In the genomic region with DNA sequence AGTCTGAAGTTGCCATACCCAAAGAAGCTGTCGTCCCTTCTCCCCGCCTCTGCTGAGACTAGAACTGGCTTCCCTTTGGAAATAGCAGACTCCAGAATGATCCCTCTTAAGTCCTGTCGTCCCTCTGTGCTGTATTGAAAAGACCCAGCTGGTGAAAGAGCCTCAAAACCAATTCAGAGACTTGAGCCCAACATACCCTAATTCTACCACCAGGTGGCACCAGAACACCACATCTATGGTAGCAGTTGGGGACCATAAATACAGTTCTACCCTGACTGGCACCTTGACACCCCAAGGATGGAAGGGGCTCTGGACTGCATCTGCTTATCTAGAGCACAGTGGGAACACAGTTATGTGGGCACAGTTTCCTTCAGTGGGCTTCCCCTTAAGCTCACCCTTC, we compare ENCODE assay signal across 8 mouse cellular contexts. TPM values are rescaled to one million over a fixed set of nuclear protein-coding genes. Genes with fewer than 3 reads are reported as not detected.
A peak's percentile ranks its signal among the peaks of the same experiment; 100 is the strongest.
DNase-seq lines count a peak whose midpoint lies in the region; ATAC-seq and TF ChIP-seq lines count a peak whose summit lies in the region.

No protein-coding gene starts in this region.

- no peak overlapping the region for H3K4me2 ChIP-seq in kidney, postnatal 0 days (ENCODE audit: low read length)
- no peak overlapping the region for H3K4me2 ChIP-seq in liver, embryonic 13.5 days
- no peak overlapping the region for H3K4me2 ChIP-seq in neural tube, embryonic 13.5 days

- H3K27ac ChIP-seq in heart, embryonic 10.5 days, result no peak overlapping the region
- no peak overlapping the region for H3K27ac ChIP-seq in kidney, postnatal 0 days
- no peak overlapping the region for H3K27ac ChIP-seq in liver, embryonic 13.5 days
- no peak overlapping the region for H3K27ac ChIP-seq in neural tube, embryonic 13.5 days (replicated peaks)

- no peak overlapping the region for H3K9ac ChIP-seq in kidney, postnatal 0 days (ENCODE audit: low read depth, low read length)
- no peak overlapping the region for H3K9ac ChIP-seq in liver, embryonic 13.5 days
- no peak overlapping the region for H3K9ac ChIP-seq in neural tube, embryonic 13.5 days

- H3K4me1 ChIP-seq in heart, embryonic 10.5 days, result no peaks in the 10 kb centered on the region
- H3K4me1 ChIP-seq in kidney, postnatal 0 days (replicated peaks; ENCODE audit: insufficient read depth, low read length), result no peaks in the 10 kb centered on the region
- peaks cover 16% of the 10 kb centered on the region for H3K4me1 ChIP-seq in liver, embryonic 13.5 days (replicated peaks)
- no peaks in the 10 kb centered on the region for H3K4me1 ChIP-seq in neural tube, embryonic 13.5 days (replicated peaks)

- WGBS in heart, embryonic 10.5 days, result 0% methylated on average over 3 of the region's 3 CpGs
- whole genome bisulfite sequencing in kidney, postnatal 0 days, result 1% methylated on average over 3 of the region's 3 CpGs
- WGBS in liver, embryonic 13.5 days (ENCODE audit: insufficient replicate concordance), result 3% methylated on average over 3 of the region's 3 CpGs
- 8% methylated on average over 3 of the region's 3 CpGs for WGBS in neural tube, embryonic 13.5 days

- H3K79me2 ChIP-seq in C2C12 (ENCODE audit: control insufficient read depth, insufficient read depth), result no peaks in the 10 kb centered on the region

- no peaks in the 10 kb centered on the region for H3K36me3 ChIP-seq in C2C12 (ENCODE audit: control insufficient read depth, insufficient read depth)
- no peaks in the 10 kb centered on the region for H3K36me3 ChIP-seq in heart, embryonic 10.5 days
- H3K36me3 ChIP-seq in kidney, postnatal 0 days (ENCODE audit: insufficient read depth, low read length), result no peaks in the 10 kb centered on the region
- no peaks in the 10 kb centered on the region for H3K36me3 ChIP-seq in liver, embryonic 13.5 days
- H3K36me3 ChIP-seq in neural tube, embryonic 13.5 days, result peaks cover 25% of the 10 kb centered on the region

- no peak overlapping the region for H3K4me3 ChIP-seq in C2C12 (ENCODE audit: insufficient read depth, poor library complexity, severe bottlenecking)
- H3K4me3 ChIP-seq in heart, embryonic 10.5 days, result no peak overlapping the region
- no peak overlapping the region for H3K4me3 ChIP-seq in kidney, postnatal 0 days (replicated peaks; ENCODE audit: low read depth, low read length)
- H3K4me3 ChIP-seq in liver, embryonic 13.5 days (replicated peaks), result no peak overlapping the region
- no peak overlapping the region for H3K4me3 ChIP-seq in neural tube, embryonic 13.5 days

- no peak overlapping the region for H3ac ChIP-seq in C2C12 (ENCODE audit: control insufficient read depth, insufficient read length, low read depth)

- H3K79me3 ChIP-seq in C2C12 (ENCODE audit: low read depth), result no peaks in the 10 kb centered on the region

- peak; percentile 54 for TF ChIP-seq CTCF in C2C12 (IDR thresholded peaks at IDR 0.05; ENCODE audit: control insufficient read depth, insufficient read depth, insufficient read length)
- peak; percentile 98 for TF ChIP-seq CTCF in kidney, postnatal 0 days (IDR thresholded peaks at IDR 0.05; ENCODE audit: low read depth)

- DNase-seq in T-cell, adult 2 months (ENCODE audit: low spot score), result peak; percentile 43
- peak; percentile 93 for DNase-seq in embryo, embryonic 10.5 days (ENCODE audit: low spot score)
- DNase-seq in heart, embryonic 10.5 days (ENCODE audit: low spot score), result peak; percentile 84
- DNase-seq in kidney, postnatal 0 days (ENCODE audit: low spot score), result peak; percentile 93
- peak; percentile 28 for DNase-seq in liver, embryonic 13.5 days
- peak; percentile 75 for DNase-seq in thymus, postnatal 0 days (ENCODE audit: low spot score)

- ATAC-seq in kidney, postnatal 0 days (replicated peaks; ENCODE audit: low FRiP score, low read depth), result no peak
- no peak for ATAC-seq in liver, embryonic 13.5 days (ENCODE audit: low read depth)
- ATAC-seq in neural tube, embryonic 13.5 days (ENCODE audit: low read depth), result peak; percentile 38; the same call in 1 of the 2 replicates

- peaks cover 10% of the 10 kb centered on the region for H3K27me3 ChIP-seq in C2C12 (ENCODE audit: control insufficient read depth, insufficient read depth, insufficient read length)
- peaks cover 69% of the 10 kb centered on the region for H3K27me3 ChIP-seq in heart, embryonic 10.5 days (ENCODE audit: insufficient read depth, poor library complexity, severe bottlenecking)
- no peaks in the 10 kb centered on the region for H3K27me3 ChIP-seq in kidney, postnatal 0 days (ENCODE audit: insufficient read depth, low read length)
- H3K27me3 ChIP-seq in liver, embryonic 13.5 days, result peaks cover 37% of the 10 kb centered on the region
- H3K27me3 ChIP-seq in neural tube, embryonic 13.5 days, result peaks cover 21% of the 10 kb centered on the region

- no peaks in the 10 kb centered on the region for H3K9me3 ChIP-seq in heart, embryonic 10.5 days
- no peaks in the 10 kb centered on the region for H3K9me3 ChIP-seq in kidney, postnatal 0 days (replicated peaks; ENCODE audit: low read length)
- no peaks in the 10 kb centered on the region for H3K9me3 ChIP-seq in liver, embryonic 13.5 days (replicated peaks)
- H3K9me3 ChIP-seq in neural tube, embryonic 13.5 days, result no peaks in the 10 kb centered on the region

TF ChIP-seq in C2C12, 6 proteins besides CTCF, POLR2A, EP300 and RAD21:
- TF ChIP-seq FOSL1 (IDR thresholded peaks at IDR 0.05; ENCODE audit: insufficient read depth, low read length, poor library complexity, severe bottlenecking) (no peak), MAX (IDR thresholded peaks at IDR 0.05) (no peak), CEBPB (IDR thresholded peaks at IDR 0.05; ENCODE audit: low read depth) (no peak), MYOG (IDR thresholded peaks at IDR 0.05; ENCODE audit: control insufficient read depth, extremely low read depth, insufficient read length) (no peak), MYOD1 (IDR thresholded peaks at IDR 0.05; ENCODE audit: control insufficient read depth, insufficient read length, low read depth) (no peak), USF1 (IDR thresholded peaks at IDR 0.05; ENCODE audit: low read depth) (no peak)
TF ChIP-seq in C2C12: peak in this region for 0.

RNA-seq across cellular contexts. Expression of a gene that starts 7.6 kb away (rescaled TPM):
- polyA plus RNA-seq in C2C12 (2012; fragmentation: generic; extraction: Trizol), result 0.07 TPM
- polyA plus RNA-seq in heart, embryonic 10.5 days (2016; fragmentation: Nextera tagmentation; extraction: Ambion mirVana), result 0.06 and 0.18 TPM in 2 replicates
- polyA plus RNA-seq in kidney, postnatal 0 days (2015; fragmentation: Nextera tagmentation; extraction: Ambion mirVana), result 0.80 and 0.84 TPM in 2 replicates
- polyA plus RNA-seq in liver, embryonic 13.5 days (2015; fragmentation: Nextera tagmentation; extraction: Ambion mirVana), result 0.06 TPM in 1 of 2 replicates, not detected in the other
- polyA plus RNA-seq in neural tube, embryonic 13.5 days (2015; fragmentation: Nextera tagmentation; extraction: Ambion mirVana), result 0.55 and 0.67 TPM in 2 replicates
- 0.08 and 0.17 TPM in 2 replicates for polyA plus RNA-seq in thymus, postnatal 0 days (2015; fragmentation: Nextera tagmentation; extraction: Ambion mirVana)

RNA-seq across cellular contexts. Expression of a gene that starts 33.0 kb away (rescaled TPM):
- 0.04 TPM for polyA plus RNA-seq in C2C12 (2012; fragmentation: generic; extraction: Trizol)
- polyA plus RNA-seq in heart, embryonic 10.5 days (2016; fragmentation: Nextera tagmentation; extraction: Ambion mirVana), result not detected in 2 replicates
- not detected in 2 replicates for polyA plus RNA-seq in kidney, postnatal 0 days (2015; fragmentation: Nextera tagmentation; extraction: Ambion mirVana)
- polyA plus RNA-seq in liver, embryonic 13.5 days (2015; fragmentation: Nextera tagmentation; extraction: Ambion mirVana), result not detected in 2 replicates
- polyA plus RNA-seq in neural tube, embryonic 13.5 days (2015; fragmentation: Nextera tagmentation; extraction: Ambion mirVana), result 0.18 and 0.22 TPM in 2 replicates
- 0.49 and 0.57 TPM in 2 replicates for polyA plus RNA-seq in thymus, postnatal 0 days (2015; fragmentation: Nextera tagmentation; extraction: Ambion mirVana)

Comparison
In these comparisons a context has a peak if more than half of its experiments do, and no peak if none do; other contexts are left out.
1. DNase-seq: peak in every context shown above with its lines; median percentile 93 in embryo, embryonic 10.5 days; 93 in kidney, postnatal 0 days; 84 in heart, embryonic 10.5 days; 75 in thymus, postnatal 0 days; 43 in T-cell, adult 2 months; 28 in liver, embryonic 13.5 days.